Mouse (Mus musculus): Measurements from ENCODE around the gene Adora3. TPM values are rescaled to one million over a fixed set of nuclear protein-coding genes. Genes with fewer than 3 reads are reported as not detected.

The Adora3 gene
- total RNA-seq, 2 experiments from 2014 or later: 6.4 to 12.7 TPM

- ATAC-seq (ENCODE audit: poor library complexity, severe bottlenecking): no peak
These were observed 57.5 kb downstream of the Adora3 start for GRCm38 (mm10) chr3:105928195-105928569.

- ATAC-seq (ENCODE audit: poor library complexity, severe bottlenecking): no peak
These were observed 58.1 kb downstream of the Adora3 start for GRCm38 (mm10) chr3:105928781-105929180.

GRCm38 (mm10) chr3:105929821-105930220, 59.2 kb downstream of the Adora3 start:
- ATAC-seq (ENCODE audit: poor library complexity, severe bottlenecking): no peak

GRCm38 (mm10) chr3:105931095-105931494, 60.4 kb downstream of the Adora3 start:
- peak; percentile 45 for ATAC-seq (ENCODE audit: poor library complexity, severe bottlenecking)

GRCm38 (mm10) chr3:105932240-105933071, 61.8 kb downstream of the Adora3 start, which contains the start of gene I830077J02Rik:
Gene I830077J02Rik, minus strand, starts transcription at chr3:105932664.
- peak; percentile 86 for ATAC-seq (ENCODE audit: poor library complexity, severe bottlenecking)

GRCm38 (mm10) chr3:105933926-105934325, 63.3 kb downstream of the Adora3 start:
- no peak for ATAC-seq (ENCODE audit: poor library complexity, severe bottlenecking)

- no peak for ATAC-seq (ENCODE audit: poor library complexity, severe bottlenecking)
These were observed 64.4 kb downstream of the Adora3 start for GRCm38 (mm10) chr3:105935033-105935432.

GRCm38 (mm10) chr3:105936111-105936510, 65.5 kb downstream of the Adora3 start:
- no peak for ATAC-seq (ENCODE audit: poor library complexity, severe bottlenecking)

- ATAC-seq (ENCODE audit: poor library complexity, severe bottlenecking): no peak
These were observed 80.7 kb downstream of the Adora3 start for GRCm38 (mm10) chr3:105951348-105951747.

- no peak for ATAC-seq (ENCODE audit: poor library complexity, severe bottlenecking)
These were observed 86.6 kb downstream of the Adora3 start for GRCm38 (mm10) chr3:105957235-105957634.

GRCm38 (mm10) chr3:105958204-105958603, 87.5 kb downstream of the Adora3 start:
- no peak for ATAC-seq (ENCODE audit: poor library complexity, severe bottlenecking)

Other genes starting within 250 kb of the Adora3 start
- 14.3 and 18.3 TPM in 2 replicates for gene Ddx20, start 183.3 kb upstream of the Adora3 start, total RNA-seq (2015)
- gene Ddx20, start 183.3 kb upstream of the Adora3 start, total RNA-seq (2017): 34.4 and 34.9 TPM in 2 replicates
- 0.42 TPM in 1 of 2 replicates, not detected in the other for gene Inka2, start 166.3 kb upstream of the Adora3 start, total RNA-seq (2015)
- gene Inka2, start 166.3 kb upstream of the Adora3 start, total RNA-seq (2017): not detected in 2 replicates
- gene Rap1a, start 69.5 kb upstream of the Adora3 start, total RNA-seq (2015): 278 and 301 TPM in 2 replicates
- gene Rap1a, start 69.5 kb upstream of the Adora3 start, total RNA-seq (2017): 210 and 223 TPM in 2 replicates
- gene Tmigd3, start within 50 bp of the Adora3 start, total RNA-seq (2015): 0.40 and 1.2 TPM in 2 replicates
- 2.1 and 5.8 TPM in 2 replicates for gene Tmigd3, start within 50 bp of the Adora3 start, total RNA-seq (2017)
- 126 and 132 TPM in 2 replicates for gene I830077J02Rik, start 61.8 kb downstream of the Adora3 start, total RNA-seq (2015)
- 71.5 and 74.6 TPM in 2 replicates for gene I830077J02Rik, start 61.8 kb downstream of the Adora3 start, total RNA-seq (2017)
- gene Wdr77, start 88.5 kb downstream of the Adora3 start, total RNA-seq (2015): 22.3 and 23.0 TPM in 2 replicates
- 11.8 and 14.0 TPM in 2 replicates for gene Wdr77, start 88.5 kb downstream of the Adora3 start, total RNA-seq (2017)
- gene Atp5f1, start 89.2 kb downstream of the Adora3 start, total RNA-seq (2015): 442 and 475 TPM in 2 replicates
- gene Atp5f1, start 89.2 kb downstream of the Adora3 start, total RNA-seq (2017): 501 and 520 TPM in 2 replicates
- gene Ovgp1, start 102.9 kb downstream of the Adora3 start, total RNA-seq (2015): 6.0 and 18.8 TPM in 2 replicates
- 3.0 and 5.4 TPM in 2 replicates for gene Ovgp1, start 102.9 kb downstream of the Adora3 start, total RNA-seq (2017)
- gene Pifo, start 143.8 kb downstream of the Adora3 start, total RNA-seq (2015): not detected in 2 replicates
- not detected in 2 replicates for gene Pifo, start 143.8 kb downstream of the Adora3 start, total RNA-seq (2017)
- gene Chil5, start 162.0 kb downstream of the Adora3 start, total RNA-seq (2015): 10.8 and 13.7 TPM in 2 replicates
- 7.0 and 7.6 TPM in 2 replicates for gene Chil5, start 162.0 kb downstream of the Adora3 start, total RNA-seq (2017)
- gene Chia1, start 242.4 kb downstream of the Adora3 start, total RNA-seq (2015): not detected in 2 replicates
- gene Chia1, start 242.4 kb downstream of the Adora3 start, total RNA-seq (2017): not detected in 2 replicates